8 mouse cellular contexts compared by ENCODE assay signal in genomic region chr1:93686961-93687320, GRCm38 (mm10). TPM values are rescaled to one million over a fixed set of nuclear protein-coding genes. Genes with fewer than 3 reads are reported as not detected.
DNase-seq lines count a peak whose midpoint lies in the region; ATAC-seq and TF ChIP-seq lines count a peak whose summit lies in the region.

No protein-coding gene starts in this region.

- no peaks in the 10 kb centered on the region for H3K9me3 ChIP-seq in heart, embryonic 15.5 days (replicated peaks)
- no peaks in the 10 kb centered on the region for H3K9me3 ChIP-seq in limb, embryonic 11.5 days (ENCODE audit: control insufficient read depth, low read length)
- H3K9me3 ChIP-seq in stomach, embryonic 15.5 days: no peaks in the 10 kb centered on the region

- WGBS in spleen, adult 2 months: 84% methylated on average over 3 of the region's 3 CpGs
- 57% methylated on average over 3 of the region's 3 CpGs for WGBS in heart, embryonic 15.5 days
- WGBS in limb, embryonic 11.5 days: 73% methylated on average over 3 of the region's 3 CpGs
- WGBS in stomach, embryonic 15.5 days: 51% methylated on average over 3 of the region's 3 CpGs

- intact Hi-C loops in left cerebral cortex, postnatal 36 days (cut with DNase I): loop anchor here (2.0 kb wide), 1 partner anchor 52 kb away; no protein-coding TSS in a partner anchor

- H3K4me3 ChIP-seq in spleen, adult 2 months (ENCODE audit: extremely low read depth, insufficient read depth, insufficient read length): no peak overlapping the region
- H3K4me3 ChIP-seq in heart, embryonic 15.5 days: peak overlapping the region; percentile 77
- peak overlapping the region; percentile 58 for H3K4me3 ChIP-seq in limb, embryonic 11.5 days (ENCODE audit: low read depth, low read length)
- H3K4me3 ChIP-seq in stomach, embryonic 15.5 days (replicated peaks): peak overlapping the region; percentile 62

- no peak for TF ChIP-seq POLR2A in spleen, adult 2 months (IDR thresholded peaks at IDR 0.05; ENCODE audit: low read depth, low read length)

- H3K9ac ChIP-seq in heart, embryonic 15.5 days: peak overlapping the region; percentile 66
- peak overlapping the region; percentile 57 for H3K9ac ChIP-seq in limb, embryonic 11.5 days (ENCODE audit: low read length)
- 0 out of 2 replicates have a peak overlapping the region, but pooled peaks have one; percentile 27 for H3K9ac ChIP-seq in stomach, embryonic 15.5 days

- peak overlapping the region; percentile 6 for H3K27ac ChIP-seq in spleen, adult 2 months (ENCODE audit: insufficient read depth, low read length)
- H3K27ac ChIP-seq in heart, embryonic 15.5 days: peak overlapping the region; percentile 74
- H3K27ac ChIP-seq in limb, embryonic 11.5 days (replicated peaks; ENCODE audit: low read depth, low read length): no peak overlapping the region
- H3K27ac ChIP-seq in stomach, embryonic 15.5 days: peak overlapping the region; percentile 77

- DNase-seq in spleen, adult 2 months (ENCODE audit: low read depth in 1 of 2, low spot score in 2 of 2): no peak
- DNase-seq in spleen, postnatal 14 days (ENCODE audit: low spot score in 2 of 2): no peak
- no peak for DNase-seq in limb, embryonic 11.5 days (ENCODE audit: low spot score)
- no peak for DNase-seq in left cerebral cortex, postnatal 36 days (ENCODE audit: low spot score in 2 of 2)
- no peak for DNase-seq in embryo, embryonic 9.5 days (ENCODE audit: extremely low spot score)

- no peaks in the 10 kb centered on the region for H3K36me3 ChIP-seq in spleen, adult 2 months (ENCODE audit: control insufficient read depth, insufficient read depth, low read length)
- no peaks in the 10 kb centered on the region; the same call in 1 of the 2 replicates for H3K36me3 ChIP-seq in heart, embryonic 15.5 days
- H3K36me3 ChIP-seq in limb, embryonic 11.5 days (ENCODE audit: control insufficient read depth, insufficient read depth, low read length): no peaks in the 10 kb centered on the region; the same call in 1 of the 2 replicates
- H3K36me3 ChIP-seq in stomach, embryonic 15.5 days: no peaks in the 10 kb centered on the region

- H3K27me3 ChIP-seq in spleen, adult 2 months (ENCODE audit: control insufficient read depth, insufficient read depth, low read length): peaks cover 10% of the 10 kb centered on the region
- H3K27me3 ChIP-seq in heart, embryonic 15.5 days: no peaks in the 10 kb centered on the region
- H3K27me3 ChIP-seq in limb, embryonic 11.5 days (ENCODE audit: control insufficient read depth, insufficient read depth, low read length): peaks cover 2% of the 10 kb centered on the region; the same call in 1 of the 2 replicates
- no peaks in the 10 kb centered on the region for H3K27me3 ChIP-seq in stomach, embryonic 15.5 days (replicated peaks)

- TF ChIP-seq CTCF in spleen, adult 2 months (IDR thresholded peaks at IDR 0.05; ENCODE audit: extremely low read depth, insufficient read depth, insufficient read length, insufficient replicate concordance): no peak

- ATAC-seq in heart, embryonic 15.5 days (replicated peaks; ENCODE audit: insufficient number of reproducible peaks, insufficient read depth, low FRiP score, low read depth): no peak
- no peak for ATAC-seq in limb, embryonic 11.5 days (ENCODE audit: insufficient number of reproducible peaks, low FRiP score, low TSS enrichment, low read depth)
- no peak for ATAC-seq in stomach, embryonic 15.5 days (ENCODE audit: insufficient read depth, low FRiP score, low read depth)
- no peak for ATAC-seq in megakaryocyte-erythroid progenitor cell, adult 5-6 weeks (replicated peaks; ENCODE audit: low FRiP score, low TSS enrichment, poor library complexity, severe bottlenecking)

- H3K4me1 ChIP-seq in spleen, adult 2 months (ENCODE audit: control insufficient read depth, insufficient read depth, insufficient read length): peaks cover 3% of the 10 kb centered on the region
- peaks cover 34% of the 10 kb centered on the region for H3K4me1 ChIP-seq in heart, embryonic 15.5 days (replicated peaks)
- peaks cover 3% of the 10 kb centered on the region; the same call in 1 of the 2 replicates for H3K4me1 ChIP-seq in limb, embryonic 11.5 days (ENCODE audit: control insufficient read depth, insufficient read depth, low read length)
- H3K4me1 ChIP-seq in stomach, embryonic 15.5 days: no peaks in the 10 kb centered on the region; the same call in none of the 2 replicates

- H3K4me2 ChIP-seq in heart, embryonic 15.5 days: peak overlapping the region; percentile 95
- H3K4me2 ChIP-seq in limb, embryonic 11.5 days (ENCODE audit: low read depth, severe bottlenecking): peak overlapping the region; percentile 80
- H3K4me2 ChIP-seq in stomach, embryonic 15.5 days: peak overlapping the region; percentile 84

RNA-seq across cellular contexts. Expression of gene Bok, which starts 1.5 kb away (rescaled TPM):
- polyA plus RNA-seq in spleen, adult 2 months (2012; rRNA removed): 37.2 and 43.6 TPM in 2 replicates
- 38.2 and 51.3 TPM in 2 replicates for polyA plus RNA-seq in heart, embryonic 15.5 days (2015; fragmentation: Nextera tagmentation; extraction: Ambion mirVana)
- polyA plus RNA-seq in limb, embryonic 11.5 days (2014; fragmentation: Nextera tagmentation; extraction: Ambion mirVana): 29.2 and 29.3 TPM in 2 replicates
- 70.8 and 79.6 TPM in 2 replicates for polyA plus RNA-seq in stomach, embryonic 15.5 days (2015; fragmentation: Nextera tagmentation; extraction: Ambion mirVana)
- total RNA-seq in left cerebral cortex, postnatal 36 days (2021): 10 to 100 TPM; 28.3 to 33.2 TPM
- total RNA-seq in megakaryocyte-erythroid progenitor cell, adult 5-6 weeks (2014; fragmentation: Nextera tagmentation): not detected in 2 replicates
- not detected in 2 replicates for total RNA-seq in megakaryocyte-erythroid progenitor cell, adult 5-6 weeks (2017)

RNA-seq across cellular contexts. Expression of gene Stk25, which starts 28.5 kb away (rescaled TPM):
- 63.2 and 65.6 TPM in 2 replicates for polyA plus RNA-seq in spleen, adult 2 months (2012; rRNA removed)
- 124 and 153 TPM in 2 replicates for polyA plus RNA-seq in heart, embryonic 15.5 days (2015; fragmentation: Nextera tagmentation; extraction: Ambion mirVana)
- 182 and 191 TPM in 2 replicates for polyA plus RNA-seq in limb, embryonic 11.5 days (2014; fragmentation: Nextera tagmentation; extraction: Ambion mirVana)
- 155 and 157 TPM in 2 replicates for polyA plus RNA-seq in stomach, embryonic 15.5 days (2015; fragmentation: Nextera tagmentation; extraction: Ambion mirVana)
- 100 to 1,000 TPM; 370 to 405 TPM for total RNA-seq in left cerebral cortex, postnatal 36 days (2021)
- total RNA-seq in megakaryocyte-erythroid progenitor cell, adult 5-6 weeks (2014; fragmentation: Nextera tagmentation): 63.5 and 82.3 TPM in 2 replicates
- total RNA-seq in megakaryocyte-erythroid progenitor cell, adult 5-6 weeks (2017): 50.4 and 60.8 TPM in 2 replicates
